Mouse (Mus musculus) right cerebral cortex, postnatal 4 days (tissue): ENCODE data around the gene Gm29735.
A peak's percentile ranks its signal among the peaks of the same experiment; 100 is the strongest.

ENCODE experiments used
- DNase-seq: peaks from one replicate; pipeline ENCODE4 v3.0.0-alpha.2; 2022

Gm29735 gene

DNA sequence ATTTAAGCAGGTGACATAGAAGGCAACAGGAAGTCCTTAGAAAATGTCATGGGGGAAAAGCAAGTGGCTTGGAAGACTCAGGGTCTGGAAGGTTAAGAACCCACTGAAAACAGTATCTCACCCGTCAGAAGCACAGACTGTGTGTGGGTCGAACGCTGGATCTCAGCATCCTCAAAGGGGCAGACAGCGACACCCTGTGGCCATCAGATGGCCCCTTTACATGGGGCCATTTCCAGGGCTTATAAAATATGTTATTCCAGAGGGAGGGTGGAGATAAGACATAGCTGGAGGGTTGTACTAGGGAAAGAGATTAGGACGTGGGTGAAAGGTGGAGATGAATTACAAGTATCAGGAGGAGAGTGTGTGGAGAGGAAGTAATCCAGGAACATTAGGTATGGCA is 37.3 kb downstream of the Gm29735 start:
- peak; percentile 26 for DNase-seq
